Mouse (Mus musculus): ENCODE measurements around the gene Nfkbiz.

Nfkbiz gene

GRCm38 (mm10) chr16:55832617-55833016 is 6.1 kb downstream of the Nfkbiz start:
- DNase-seq (ENCODE audit: low read depth, low spot score): no peak

- DNase-seq (ENCODE audit: low read depth, low spot score): no peak
These were observed 6.7 kb downstream of the Nfkbiz start for GRCm38 (mm10) chr16:55832040-55832439.

GRCm38 (mm10) chr16:55831451-55831850 is 7.2 kb downstream of the Nfkbiz start:
- no peak for DNase-seq (ENCODE audit: low read depth, low spot score)

- DNase-seq (ENCODE audit: low read depth, low spot score): peak; percentile 35
These were observed 15.1 kb downstream of the Nfkbiz start for GRCm38 (mm10) chr16:55823398-55824155.

GRCm38 (mm10) chr16:55822741-55823397 is 15.8 kb downstream of the Nfkbiz start:
- no peak for DNase-seq (ENCODE audit: low read depth, low spot score)

GRCm38 (mm10) chr16:55821997-55822740 is 16.5 kb downstream of the Nfkbiz start:
- DNase-seq (ENCODE audit: low read depth, low spot score): peak; percentile 87

- no peak for DNase-seq (ENCODE audit: low read depth, low spot score)
These were observed 17.1 kb downstream of the Nfkbiz start for GRCm38 (mm10) chr16:55821571-55821981.

- peak; percentile 13 for DNase-seq (ENCODE audit: low read depth, low spot score)
These were observed 17.7 kb downstream of the Nfkbiz start for GRCm38 (mm10) chr16:55820916-55821570.

- no peak for DNase-seq (ENCODE audit: low read depth, low spot score)
These were observed 18.4 kb downstream of the Nfkbiz start for GRCm38 (mm10) chr16:55820161-55820915.

GRCm38 (mm10) chr16:55819186-55819861 is 19.4 kb downstream of the Nfkbiz start:
- DNase-seq (ENCODE audit: low read depth, low spot score): no peak

- no peak for DNase-seq (ENCODE audit: low read depth, low spot score)
These were observed 20.8 kb downstream of the Nfkbiz start for GRCm38 (mm10) chr16:55817717-55818515.

- no peak for DNase-seq (ENCODE audit: low read depth, low spot score)
These were observed 22.3 kb downstream of the Nfkbiz start for GRCm38 (mm10) chr16:55816202-55816941.

- no peak for DNase-seq (ENCODE audit: low read depth, low spot score)
These were observed 23.2 kb downstream of the Nfkbiz start for GRCm38 (mm10) chr16:55815466-55815865.

GRCm38 (mm10) chr16:55814686-55815085 is 24.0 kb downstream of the Nfkbiz start:
- DNase-seq (ENCODE audit: low read depth, low spot score): no peak

- DNase-seq (ENCODE audit: low read depth, low spot score): no peak
These were observed 24.8 kb downstream of the Nfkbiz start for GRCm38 (mm10) chr16:55813916-55814315.

- DNase-seq (ENCODE audit: low read depth, low spot score): no peak
These were observed 26.9 kb downstream of the Nfkbiz start for GRCm38 (mm10) chr16:55811792-55812191.

- DNase-seq (ENCODE audit: low read depth, low spot score): no peak
These were observed 28.8 kb downstream of the Nfkbiz start for GRCm38 (mm10) chr16:55809779-55810514.

GRCm38 (mm10) chr16:55809345-55809744 is 29.4 kb downstream of the Nfkbiz start:
- DNase-seq (ENCODE audit: low read depth, low spot score): no peak
